Mouse (Mus musculus) cerebellum, postnatal 10 days (tissue): Measurements from ENCODE around the gene Rad1.
A peak's percentile ranks its signal among the peaks of the same experiment; 100 is the strongest.

Source experiments
- DNase-seq, 2 experiments: peaks; one replicate each; pipeline ENCODE4 v3.0.0; 2021; ENCODE audit warnings: mixed read lengths in 2 of 2

Rad1 gene

GRCm38 (mm10) chr15:10525896-10526295, 40.1 kb downstream of the Rad1 start:
- no peak for DNase-seq

GRCm38 (mm10) chr15:10531352-10531751, 45.5 kb downstream of the Rad1 start:
- DNase-seq, result peak in 1 of 2 experiments; percentile 6

- peak; percentile 60 to 64 for DNase-seq
Measured at GRCm38 (mm10) chr15:10533361-10533760, 47.5 kb downstream of the Rad1 start.

- DNase-seq, result no peak
Measured at GRCm38 (mm10) chr15:10534591-10534990, 48.8 kb downstream of the Rad1 start.

GRCm38 (mm10) chr15:10535969-10536368, 50.2 kb downstream of the Rad1 start:
- DNase-seq, result no peak

GRCm38 (mm10) chr15:10540271-10541088, 54.7 kb downstream of the Rad1 start:
- no peak for DNase-seq
